Mouse (Mus musculus) embryonic stem cell, embryonic (primary cell): ENCODE data around the gene Zfp423.

Source experiments
- CTCF ChIA-PET, 4 experiments: fragments of 300-600 bp in 2 of 4; fragments of 350-600 bp in 2 of 4; sonication (Branson Sonifier 250); formaldehyde crosslinking; loops; one replicate each; lab custom pipeline; 2022; ENCODE audit warnings: inconsistent platforms in 2 of 4; lab: Charles Lee
- POLR2A ChIA-PET, 4 experiments: fragments of 300-600 bp in 2 of 4; fragments of 350-600 bp in 2 of 4; sonication (Branson Sonifier 250); formaldehyde crosslinking; loops; one replicate each; lab custom pipeline; 2022; ENCODE audit warnings: antibody characterized with exemption in 4 of 4, inconsistent platforms in 1 of 4; lab: Charles Lee

Gene Zfp423

DNA sequence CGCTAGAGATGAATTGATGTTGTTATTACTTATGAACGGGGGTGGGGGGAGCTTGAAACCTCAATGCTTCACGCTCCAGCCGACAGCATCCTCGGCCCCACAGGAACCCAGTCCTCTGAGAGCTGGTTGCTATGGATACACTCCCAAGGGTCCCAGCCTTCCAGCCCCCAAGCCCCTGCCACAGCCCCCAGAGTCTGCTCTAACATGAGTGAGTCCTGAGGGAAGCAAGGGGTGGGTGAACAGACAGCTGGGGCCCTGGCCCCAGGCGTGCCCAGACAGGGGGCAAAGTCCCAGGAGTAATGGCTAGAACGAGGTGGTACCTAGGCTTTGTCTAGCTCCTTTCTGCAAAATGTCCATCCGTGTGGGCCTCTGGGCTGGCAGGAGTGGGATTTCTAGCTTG, 181.8 kb downstream of the Zfp423 start:
- POLR2A ChIA-PET = interaction anchor here in 1 of 4 experiments (1.1 kb wide), 1 partner anchor 12 kb away, joined by 3 read pairs; no protein-coding TSS in a partner anchor

DNA sequence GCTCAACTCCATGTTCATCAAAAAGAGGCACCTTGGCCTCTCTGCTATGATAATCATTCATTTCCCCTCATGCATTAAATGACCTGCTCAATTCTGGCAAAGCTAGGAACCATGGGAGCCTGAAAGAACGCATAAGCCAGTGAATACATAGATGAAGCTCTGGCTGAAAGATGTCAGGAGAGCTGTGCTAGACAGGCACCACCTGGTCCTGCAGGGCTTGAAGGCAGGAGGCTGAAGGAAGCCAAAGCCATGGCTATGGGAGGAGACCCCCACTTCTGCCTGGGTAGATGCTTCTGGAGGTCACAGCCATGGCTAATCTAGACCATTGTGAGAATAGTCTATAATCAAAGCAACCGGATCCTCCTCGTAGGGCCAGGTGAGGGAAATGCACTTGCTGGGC, 183.5 kb downstream of the Zfp423 start:
- ChIA-PET CTCF (interaction anchor here in 1 of 4 experiments (1.3 kb wide), 1 partner anchor 28 kb away, joined by 6 read pairs; no protein-coding TSS in a partner anchor), POLR2A (no interaction called here)

More for the DNA sequence above, 181.8 kb downstream of the Zfp423 start:
- CTCF ChIA-PET = interaction anchor here in 2 of 4 experiments (1.1 to 1.2 kb wide), 2 partner anchors 53 to 256 kb away, joined by 3 read pairs; no protein-coding TSS in a partner anchor

DNA sequence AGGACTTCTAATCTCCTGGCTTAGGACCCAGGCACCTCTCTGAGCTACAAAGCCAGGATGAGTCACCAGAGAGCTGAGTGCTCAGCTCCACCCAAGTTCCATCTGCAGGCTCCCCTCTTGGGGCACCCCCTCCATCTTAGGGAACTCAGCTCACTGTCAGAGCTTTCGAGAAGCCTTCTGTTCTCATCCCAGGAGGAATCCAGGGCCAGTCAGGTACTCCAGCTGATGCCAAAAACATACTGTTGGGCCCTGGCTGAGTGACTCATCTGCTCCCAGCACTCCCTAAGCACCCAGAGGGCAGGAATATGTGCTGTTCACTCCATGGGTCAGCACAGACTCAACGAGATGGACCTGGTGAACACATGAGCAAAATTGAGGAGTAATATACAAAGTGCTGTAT, 184.4 kb downstream of the Zfp423 start:
- ChIA-PET POLR2A (no interaction called here), CTCF (interaction anchor here in 3 of 4 experiments (0.6 to 1.3 kb wide), 3 partner anchors 27 to 421 kb away, joined by 3 to 6 read pairs (median 3); no protein-coding TSS in a partner anchor)

DNA sequence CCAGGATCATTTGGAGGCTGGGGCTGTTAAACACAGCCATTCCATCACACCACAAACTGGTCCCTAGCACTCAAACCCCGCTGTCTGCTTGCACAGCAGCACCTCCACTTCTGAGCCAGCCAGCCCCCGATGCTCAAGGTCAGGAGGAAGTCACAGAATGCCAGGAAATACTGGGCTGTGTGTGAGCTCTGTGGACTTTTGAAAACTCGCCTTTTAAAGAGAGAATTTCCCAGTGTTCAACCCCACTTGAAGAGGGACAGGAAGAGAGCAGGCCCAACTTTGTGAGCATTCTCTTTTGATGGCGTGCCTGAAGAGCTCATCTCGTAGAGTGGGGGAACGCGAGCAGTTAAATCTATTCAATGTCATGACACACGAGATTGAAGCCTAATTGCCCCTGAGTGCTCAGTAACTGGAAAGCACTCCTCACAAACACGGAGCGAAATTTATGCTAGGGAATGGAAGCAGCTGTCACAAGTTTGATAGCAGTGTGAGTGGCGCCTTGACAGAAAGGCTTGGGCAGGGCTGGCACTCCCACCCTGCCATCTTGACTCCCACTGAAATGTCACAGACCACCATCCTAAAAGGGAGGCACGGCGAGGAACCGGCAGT, 186.4 kb downstream of the Zfp423 start:
- POLR2A ChIA-PET = interaction anchor here in 1 of 4 experiments (1.0 kb wide), 1 partner anchor 10 kb away, joined by 4 read pairs; no protein-coding TSS in a partner anchor
- CTCF ChIA-PET = no interaction called here

DNA sequence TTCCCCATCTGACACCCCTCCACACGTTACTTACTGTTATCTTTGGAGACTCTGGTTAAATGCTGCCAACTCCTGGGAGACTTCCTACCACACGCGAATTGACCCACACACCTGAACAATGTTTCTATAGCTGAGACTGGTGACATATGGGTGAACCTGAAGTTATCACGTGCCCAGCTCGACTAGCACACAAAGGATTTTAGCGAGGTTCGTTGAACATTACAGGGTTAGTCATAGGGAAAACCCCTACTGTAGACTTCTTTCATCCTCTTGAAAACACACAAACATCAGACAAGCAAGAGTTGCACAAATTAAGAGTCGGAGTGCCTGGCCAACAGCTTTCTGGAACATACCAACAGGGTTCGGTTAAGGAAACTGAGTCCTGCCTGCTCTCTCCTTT, 191.5 kb downstream of the Zfp423 start:
- ChIA-PET POLR2A (no interaction called here), CTCF (interaction anchor here in 1 of 4 experiments (0.6 kb wide), 1 partner anchor 20 kb away, joined by 3 read pairs; no protein-coding TSS in a partner anchor)

DNA sequence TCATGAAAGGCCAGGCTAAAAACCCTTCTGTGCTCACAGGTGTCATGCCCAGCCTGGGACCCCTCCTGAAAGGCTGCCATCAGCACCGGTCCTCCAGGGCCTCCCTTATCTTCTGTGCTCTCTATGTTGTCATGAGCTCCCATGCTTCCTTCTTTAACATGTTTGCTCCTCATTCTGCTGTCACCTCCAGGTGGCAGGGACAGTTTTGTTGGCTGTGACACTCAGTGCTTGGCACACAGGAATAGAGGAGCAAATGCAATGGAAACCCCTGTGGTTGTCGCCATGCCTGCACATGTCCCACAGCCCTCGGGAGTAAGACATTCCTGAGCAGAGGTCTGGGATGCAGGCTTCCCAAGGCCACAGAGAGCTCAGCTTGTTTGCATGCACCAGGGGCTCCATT, 194.1 kb downstream of the Zfp423 start:
- POLR2A ChIA-PET = interaction anchor here in 1 of 4 experiments (1.6 kb wide), 1 partner anchor 22 kb away, joined by 3 read pairs; no protein-coding TSS in a partner anchor
- CTCF ChIA-PET = no interaction called here

DNA sequence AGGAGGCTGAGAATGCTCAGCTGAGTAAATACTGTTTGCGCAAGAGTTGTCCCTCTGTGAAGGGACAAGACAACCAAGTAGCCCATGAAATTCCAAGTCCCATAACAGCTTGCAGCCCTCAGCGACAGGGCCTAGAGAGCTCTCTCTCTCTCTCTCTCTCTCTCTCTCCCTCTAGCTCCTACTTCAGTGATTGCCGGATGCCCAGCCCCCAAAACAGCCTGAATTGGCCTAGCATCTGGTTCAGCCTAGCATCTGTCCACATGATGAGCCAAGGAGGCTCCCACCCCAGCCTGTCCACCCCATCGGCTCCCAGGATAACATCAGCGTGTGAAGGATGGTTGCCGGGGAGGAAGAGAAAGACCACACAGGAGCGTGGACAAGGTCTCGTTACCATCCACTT, 200.6 kb downstream of the Zfp423 start:
- CTCF ChIA-PET = interaction anchor here in 3 of 4 experiments (0.5 to 0.6 kb wide), 3 partner anchors 45 to 1611 kb away, joined by 3 read pairs; no protein-coding TSS in a partner anchor
- POLR2A ChIA-PET = no interaction called here

DNA sequence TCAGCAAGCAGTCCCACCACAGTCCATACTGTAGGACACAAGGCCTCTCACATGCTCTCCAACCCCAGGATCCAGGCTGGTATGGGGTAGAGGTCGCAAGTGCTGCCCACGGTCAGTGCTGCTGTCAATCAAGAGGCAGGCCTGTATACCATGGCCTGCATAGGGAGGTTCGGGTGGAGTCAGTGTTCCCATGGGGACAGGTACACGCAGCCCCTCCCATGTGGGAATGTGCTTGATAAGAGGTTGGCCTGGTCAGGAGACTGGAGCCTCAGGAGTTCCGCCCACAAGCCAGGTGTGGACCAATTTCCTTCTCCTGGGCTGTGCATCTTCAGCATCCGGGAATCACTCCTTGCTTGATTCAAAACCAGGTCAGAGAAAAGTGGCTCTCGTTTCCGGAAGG, 204.5 kb downstream of the Zfp423 start:
- ChIA-PET CTCF (interaction anchor here in 1 of 4 experiments (0.6 kb wide), 1 partner anchor 213 kb away, joined by 4 read pairs; no protein-coding TSS in a partner anchor), POLR2A (no interaction called here)

DNA sequence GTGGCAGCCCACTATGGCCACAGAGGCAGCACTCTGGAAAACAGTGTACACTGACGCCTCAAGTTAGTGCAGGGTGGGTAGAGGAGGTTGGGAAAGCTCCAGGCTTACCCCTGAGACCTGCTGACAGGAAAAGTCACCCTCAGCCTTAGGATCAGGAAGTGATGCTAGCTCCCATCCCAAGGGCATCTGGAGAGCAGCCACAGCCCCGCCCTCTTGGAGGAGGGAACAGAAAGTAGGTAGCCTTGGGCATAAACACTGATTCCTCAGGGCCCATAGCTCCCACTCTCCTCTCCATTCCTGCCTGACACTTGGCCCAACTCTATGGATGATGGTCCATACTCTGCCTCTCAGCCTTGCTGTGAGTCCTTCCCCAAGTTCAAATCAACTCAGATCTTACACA, 205.8 kb downstream of the Zfp423 start:
- POLR2A ChIA-PET = interaction anchor here in 1 of 4 experiments (1.1 kb wide), 1 partner anchor 13 kb away, joined by 5 read pairs; no protein-coding TSS in a partner anchor
- CTCF ChIA-PET = interaction anchor here in 3 of 4 experiments (0.7 to 2.0 kb wide), 3 partner anchors 12 to 38 kb away, joined by 3 to 4 read pairs (median 3); no protein-coding TSS in a partner anchor

DNA sequence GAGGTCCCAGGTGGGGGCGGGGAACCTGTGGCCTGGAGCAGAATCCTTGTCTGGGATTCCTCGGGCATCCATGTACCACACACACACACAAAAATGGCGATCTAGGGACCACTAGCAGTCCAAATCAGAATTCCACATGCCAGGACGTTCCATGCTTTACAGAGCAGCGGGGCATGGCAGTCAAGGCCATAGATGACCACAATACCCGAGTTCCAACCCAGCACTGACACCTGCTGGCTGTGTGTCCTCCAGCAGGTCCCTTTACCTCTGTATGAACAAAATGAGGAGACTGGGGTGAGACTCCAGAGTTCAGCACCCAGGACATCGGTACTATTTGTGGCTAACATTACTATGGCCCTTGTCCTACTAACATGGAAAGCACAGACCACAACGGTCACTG, 206.2 kb downstream of the Zfp423 start:
- ChIA-PET CTCF (interaction anchor here in 3 of 4 experiments (0.7 to 2.0 kb wide), 8 partner anchors 11 to 159 kb away, joined by 3 to 5 read pairs (median 3); no protein-coding TSS in a partner anchor), POLR2A (interaction anchor here in 2 of 4 experiments (0.6 to 1.1 kb wide), 2 partner anchors 13 to 46 kb away, joined by 3 to 5 read pairs; no protein-coding TSS in a partner anchor)

DNA sequence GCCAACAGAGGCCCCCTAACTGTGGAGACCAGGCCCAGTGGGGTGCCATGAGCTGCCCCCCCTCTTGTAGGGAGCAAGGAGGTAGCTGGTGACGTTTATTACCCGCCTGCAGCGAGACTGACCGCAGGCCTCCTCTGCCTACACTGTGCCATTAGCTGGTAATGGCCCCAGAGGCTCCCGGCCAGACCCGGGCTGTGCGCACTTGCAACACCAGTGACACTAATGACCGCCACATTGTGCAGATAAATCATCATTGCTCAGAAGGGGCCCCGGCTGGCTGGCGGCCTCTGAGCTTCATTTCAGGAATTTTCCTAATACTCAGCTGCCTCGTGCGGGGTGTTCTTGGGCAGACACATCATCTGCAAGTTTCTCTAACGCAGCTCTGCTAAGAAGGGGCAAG, 206.7 kb downstream of the Zfp423 start:
- POLR2A ChIA-PET = interaction anchor here in 2 of 4 experiments (0.6 to 1.1 kb wide), 2 partner anchors 14 to 47 kb away, joined by 3 to 5 read pairs; no protein-coding TSS in a partner anchor
- CTCF ChIA-PET = interaction anchor here in 3 of 4 experiments (0.7 to 2.0 kb wide), 9 partner anchors 11 to 216 kb away, joined by 3 to 5 read pairs (median 3); no protein-coding TSS in a partner anchor

DNA sequence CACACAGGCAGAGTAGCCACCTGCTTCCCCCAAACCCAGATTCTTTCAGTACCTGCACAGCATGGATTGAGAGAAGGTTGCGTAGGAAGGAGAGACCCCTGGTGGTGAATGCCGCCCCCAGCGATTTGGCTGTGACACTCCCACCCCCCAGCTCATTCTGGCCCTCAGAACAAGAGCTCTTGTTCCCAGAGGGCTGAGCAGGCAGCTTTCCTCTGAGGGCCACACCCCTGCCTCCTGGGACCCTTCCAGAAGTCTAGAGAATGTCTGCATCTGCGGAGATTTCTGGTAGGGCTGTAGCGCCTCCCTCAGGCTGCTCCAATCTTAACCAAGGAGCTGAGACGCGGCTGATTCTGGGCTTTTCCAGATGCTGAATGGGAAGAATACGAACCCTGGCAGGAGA, 211.8 kb downstream of the Zfp423 start:
- POLR2A ChIA-PET = interaction anchor here (0.5 to 1.5 kb wide), 8 partner anchors 31 to 382 kb away, joined by 3 to 5 read pairs (median 4); no protein-coding TSS in a partner anchor
- CTCF ChIA-PET = interaction anchor here (0.5 to 3.0 kb wide), 105 partner anchors 9 to 843 kb away, joined by 3 to 44 read pairs (median 4); no protein-coding TSS in a partner anchor

DNA sequence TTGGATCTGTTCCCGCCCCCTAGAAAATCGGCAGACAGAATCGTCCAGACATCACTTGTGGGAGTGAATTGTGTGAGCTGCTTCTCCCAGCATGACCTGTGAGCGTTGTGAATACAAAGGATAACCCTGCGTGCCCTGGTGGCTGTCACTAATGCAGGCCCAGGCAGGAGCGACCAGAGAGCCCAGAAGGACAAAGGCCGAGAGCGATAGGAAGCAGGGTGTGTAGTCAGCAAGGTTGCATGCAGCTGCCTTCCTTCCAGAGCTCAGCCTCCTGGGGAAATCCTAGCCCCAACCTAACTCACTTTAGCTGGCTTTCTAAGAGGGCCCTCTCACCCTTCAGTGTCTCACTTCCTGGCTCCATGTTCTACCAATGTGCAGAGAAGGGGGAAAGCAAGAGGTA, 212.3 kb downstream of the Zfp423 start:
- POLR2A ChIA-PET = interaction anchor here in 3 of 4 experiments (0.5 to 1.5 kb wide), 7 partner anchors 31 to 381 kb away, joined by 3 to 5 read pairs (median 4); no protein-coding TSS in a partner anchor
- CTCF ChIA-PET = interaction anchor here (0.6 to 3.0 kb wide), 92 partner anchors 9 to 842 kb away, joined by 3 to 44 read pairs (median 4); no protein-coding TSS in a partner anchor

DNA sequence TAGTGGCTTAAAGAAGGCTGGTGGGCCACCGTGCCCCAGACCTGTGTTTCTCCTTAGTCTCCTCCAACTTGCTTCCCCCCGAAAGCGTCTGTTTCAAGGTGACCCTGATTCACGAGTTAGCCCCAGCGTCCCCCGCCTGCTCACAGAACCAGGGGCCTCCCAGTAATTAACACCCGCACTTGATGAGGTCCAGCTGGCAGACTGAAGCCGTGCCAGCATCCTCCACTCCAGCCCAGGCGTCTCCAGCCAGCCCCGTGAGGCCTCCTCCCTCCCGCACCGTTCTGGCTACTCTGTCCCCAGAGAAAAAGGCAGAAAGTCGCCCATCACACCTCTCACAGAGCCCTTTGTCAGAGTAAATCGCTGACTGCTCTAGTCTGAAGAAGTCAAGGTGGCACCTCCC, 213.3 kb downstream of the Zfp423 start:
- POLR2A ChIA-PET = no interaction called here
- CTCF ChIA-PET = interaction anchor here in 3 of 4 experiments (0.6 to 3.0 kb wide), 5 partner anchors 30 to 152 kb away, joined by 6 to 44 read pairs (median 13); no protein-coding TSS in a partner anchor

DNA sequence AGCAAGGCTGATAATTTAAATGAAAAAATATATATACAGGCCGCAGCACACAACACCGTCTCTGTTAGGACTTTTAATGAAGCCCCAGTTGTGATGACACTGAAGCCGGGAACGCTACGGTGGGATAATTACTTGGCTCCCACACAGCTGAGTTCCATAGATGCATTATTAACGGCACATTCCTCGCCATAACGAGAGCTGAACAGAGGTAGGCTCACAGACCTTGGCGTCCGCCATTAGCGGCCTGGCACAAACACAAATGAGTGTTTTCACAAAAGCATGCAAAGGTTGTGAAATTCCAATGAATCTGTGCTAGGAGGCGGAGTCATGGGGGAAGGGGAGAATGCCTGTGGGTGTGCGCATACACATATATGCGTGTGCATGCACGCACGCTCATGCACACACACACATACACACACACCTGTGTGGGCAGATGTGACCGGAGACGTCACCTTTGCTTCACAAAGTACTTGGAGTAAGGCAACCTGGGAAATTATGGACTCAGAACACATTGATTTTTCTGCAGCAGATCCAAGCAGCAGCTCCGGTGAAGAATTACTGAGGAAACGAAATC, 214.2 kb downstream of the Zfp423 start:
- ChIA-PET POLR2A (no interaction called here), CTCF (interaction anchor here in 1 of 4 experiments (1.8 kb wide), 1 partner anchor 29 kb away, joined by 5 read pairs; no protein-coding TSS in a partner anchor)

DNA sequence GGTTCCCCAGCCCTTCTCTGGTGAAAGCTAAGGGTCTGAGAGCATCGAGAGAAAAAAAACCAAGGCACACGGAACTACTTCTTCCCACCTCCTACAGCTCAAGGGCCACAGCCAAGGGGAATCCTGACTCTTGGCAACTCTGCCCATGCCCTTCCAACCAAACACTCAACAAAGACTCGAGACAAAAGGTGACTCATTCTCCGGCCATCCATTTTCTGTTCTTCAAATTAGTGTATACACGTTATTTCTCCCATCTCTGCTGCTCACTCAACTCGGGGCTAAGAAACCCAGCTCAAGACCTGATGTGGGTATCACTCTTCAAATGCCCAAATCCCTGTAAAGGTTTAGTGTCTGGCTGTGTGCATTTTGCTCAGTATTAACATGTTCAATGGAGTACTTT, 214.8 kb downstream of the Zfp423 start:
- ChIA-PET CTCF (interaction anchor here in 1 of 4 experiments (1.8 kb wide), 1 partner anchor 28 kb away, joined by 5 read pairs; no protein-coding TSS in a partner anchor), POLR2A (no interaction called here)

DNA sequence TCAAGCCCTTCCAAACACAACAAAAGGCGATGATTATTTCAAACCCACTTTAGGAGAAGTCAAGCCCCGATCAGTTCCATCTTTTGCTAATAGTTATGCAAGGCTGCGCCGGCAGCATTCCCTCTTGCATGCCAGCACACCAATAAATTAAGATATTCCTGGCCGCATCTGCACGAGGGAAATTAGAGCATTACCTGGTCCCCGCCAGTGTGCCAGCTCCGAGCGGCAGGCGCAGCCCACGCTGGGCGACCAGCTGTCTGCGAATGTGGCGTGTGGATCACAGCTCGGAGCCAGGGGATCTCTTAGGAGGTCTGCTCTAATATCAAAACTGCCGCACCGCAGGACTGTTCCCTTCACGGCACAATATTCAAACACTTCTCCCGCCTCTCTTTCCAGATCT, 217.4 kb downstream of the Zfp423 start:
- POLR2A ChIA-PET = no interaction called here
- CTCF ChIA-PET = interaction anchor here in 3 of 4 experiments (1.0 to 1.5 kb wide), 3 partner anchors 11 to 139 kb away, joined by 3 to 4 read pairs (median 3); no protein-coding TSS in a partner anchor

DNA sequence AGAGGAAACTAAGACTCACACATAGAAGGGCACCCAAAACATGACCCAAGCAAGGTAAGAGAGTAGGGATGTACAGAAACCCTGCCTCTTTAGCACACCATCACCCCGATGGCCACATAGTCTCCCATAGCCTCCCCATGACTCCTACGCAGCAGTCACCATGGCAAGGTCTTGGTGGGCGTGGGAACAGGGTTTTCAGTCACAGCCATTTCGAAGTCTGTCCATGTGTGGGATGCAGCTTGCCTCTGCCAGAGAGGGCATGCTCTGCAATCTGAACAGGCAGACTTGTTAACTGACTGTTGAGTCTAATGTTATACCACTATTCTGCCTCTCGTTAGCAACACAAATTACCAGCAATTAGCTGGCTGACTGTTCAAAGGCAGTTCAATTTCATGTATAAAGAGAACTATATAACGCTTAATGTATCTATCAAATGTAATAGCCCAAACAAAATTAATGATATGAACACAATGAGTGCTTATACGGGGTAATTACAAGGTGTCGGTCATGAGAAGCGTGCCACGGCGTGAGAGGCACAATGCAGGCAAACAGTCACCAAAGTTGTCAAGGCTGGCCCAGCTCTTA, 218.4 kb downstream of the Zfp423 start:
- ChIA-PET POLR2A (no interaction called here), CTCF (interaction anchor here in 1 of 4 experiments (1.4 kb wide), 1 partner anchor 12 kb away, joined by 4 read pairs; no protein-coding TSS in a partner anchor)
